Mouse (Mus musculus): ENCODE results near the gene Cdt1.
"Not testable (repeated sequence)": the region's sequence is repeated elsewhere in the genome, so short reads cannot be mapped to it uniquely, and the experiment has no call there.

Cdt1 gene

GRCm38 (mm10) chr8:122550234-122550994 is 17.4 kb upstream of the Cdt1 start:
- DNase-seq (ENCODE audit: low spot score): peak; percentile 79

GRCm38 (mm10) chr8:122550995-122551264 is 16.9 kb upstream of the Cdt1 start:
- DNase-seq (ENCODE audit: low spot score): no peak

- DNase-seq (ENCODE audit: low spot score): peak; percentile 97
Observed at GRCm38 (mm10) chr8:122551265-122552051, 16.4 kb upstream of the Cdt1 start, which contains the start of gene Piezo1. Piezo1 (minus strand) TSS chr8:122551329.

- DNase-seq (ENCODE audit: low spot score): no peak
Observed at GRCm38 (mm10) chr8:122554786-122555185, 13.0 kb upstream of the Cdt1 start.

- DNase-seq (ENCODE audit: low spot score): no peak
Observed at GRCm38 (mm10) chr8:122556030-122557009, 11.5 kb upstream of the Cdt1 start.

GRCm38 (mm10) chr8:122557248-122558038 is 10.4 kb upstream of the Cdt1 start:
- DNase-seq (ENCODE audit: low spot score): no peak

GRCm38 (mm10) chr8:122558671-122559349 is 9.0 kb upstream of the Cdt1 start:
- DNase-seq (ENCODE audit: low spot score): no peak

GRCm38 (mm10) chr8:122561199-122561598 is 6.6 kb upstream of the Cdt1 start:
- DNase-seq (ENCODE audit: low spot score): no peak

GRCm38 (mm10) chr8:122564363-122565352 is 3.2 kb upstream of the Cdt1 start:
- DNase-seq (ENCODE audit: low spot score): no peak

- DNase-seq (ENCODE audit: low spot score): no peak
Observed at GRCm38 (mm10) chr8:122566766-122567165, 1.0 kb upstream of the Cdt1 start.

GRCm38 (mm10) chr8:122568109-122568504 is 292 bp downstream of the Cdt1 start:
- DNase-seq (ENCODE audit: low spot score): no peak

GRCm38 (mm10) chr8:122568881-122569309 is 1.1 kb downstream of the Cdt1 start:
- no peak for DNase-seq (ENCODE audit: low spot score)

GRCm38 (mm10) chr8:122569329-122569728 is 1.5 kb downstream of the Cdt1 start:
- no peak for DNase-seq (ENCODE audit: low spot score)

GRCm38 (mm10) chr8:122569996-122570395 is 2.2 kb downstream of the Cdt1 start:
- DNase-seq (ENCODE audit: low spot score): no peak

- no peak for DNase-seq (ENCODE audit: low spot score)
Observed at GRCm38 (mm10) chr8:122571153-122571552, 3.3 kb downstream of the Cdt1 start.

- DNase-seq (ENCODE audit: low spot score): no peak
Observed at GRCm38 (mm10) chr8:122571750-122572267, 4.0 kb downstream of the Cdt1 start.

GRCm38 (mm10) chr8:122572751-122573150 is 4.9 kb downstream of the Cdt1 start:
- DNase-seq (ENCODE audit: low spot score): no peak

GRCm38 (mm10) chr8:122573176-122573575 is 5.4 kb downstream of the Cdt1 start:
- not testable (repeated sequence) for DNase-seq (ENCODE audit: low spot score)

- DNase-seq (ENCODE audit: low spot score): no peak
Observed at GRCm38 (mm10) chr8:122573577-122573976, 5.8 kb downstream of the Cdt1 start.

All from testis, postnatal 10 days (tissue).